Mouse (Mus musculus): ENCODE measurements around the gene Ppan. TPM values are rescaled to one million over a fixed set of nuclear protein-coding genes. Genes with fewer than 3 reads are reported as not detected.

The Ppan gene
- polyA plus RNA-seq, 1 experiment from 2014 or later, result 56.3 TPM

- no peak overlapping the region for H3K27ac ChIP-seq
- no peaks in the 10 kb centered on the region for H3K9me3 ChIP-seq (replicated peaks; ENCODE audit: low read length)
- TF ChIP-seq CTCF (IDR thresholded peaks at IDR 0.05; ENCODE audit: low read depth), result no peak
- DNase-seq (ENCODE audit: low spot score) (no peak), ATAC-seq (replicated peaks; ENCODE audit: low FRiP score, low read depth) (no peak)
- H3K4me3 ChIP-seq (replicated peaks; ENCODE audit: low read depth, low read length), result no peak overlapping the region
- no peak overlapping the region for H3K9ac ChIP-seq (ENCODE audit: low read depth, low read length)
- H3K4me1 ChIP-seq (replicated peaks; ENCODE audit: insufficient read depth, low read length), result peaks cover 6% of the 10 kb centered on the region
- H3K36me3 ChIP-seq (ENCODE audit: insufficient read depth, low read length), result peaks cover 16% of the 10 kb centered on the region; the same call in 1 of the 2 replicates
- H3K4me2 ChIP-seq (ENCODE audit: low read length), result no peak overlapping the region
- WGBS, result 26% methylated on average over 6 of the region's 6 CpGs
- H3K27me3 ChIP-seq (ENCODE audit: insufficient read depth, low read length), result no peaks in the 10 kb centered on the region
Measured at GRCm38 (mm10) chr9:20902174-20902491, 14.2 kb downstream of the Ppan start.

GRCm38 (mm10) chr9:20909948-20910347, 22.0 kb downstream of the Ppan start:
- Histone ChIP-seq H3K9ac (ENCODE audit: low read depth, low read length) (no peak overlapping the region), H3K9me3 (replicated peaks; ENCODE audit: low read length) (no peaks in the 10 kb centered on the region), H3K27ac (no peak overlapping the region), H3K36me3 (ENCODE audit: insufficient read depth, low read length) (peaks cover 90% of the 10 kb centered on the region), H3K4me3 (replicated peaks; ENCODE audit: low read depth, low read length) (no peak overlapping the region), H3K4me2 (ENCODE audit: low read length) (no peak overlapping the region), H3K27me3 (ENCODE audit: insufficient read depth, low read length) (no peaks in the 10 kb centered on the region), H3K4me1 (replicated peaks; ENCODE audit: insufficient read depth, low read length) (no peaks in the 10 kb centered on the region)
- TF ChIP-seq CTCF (IDR thresholded peaks at IDR 0.05; ENCODE audit: low read depth), result no peak
- ATAC-seq (replicated peaks; ENCODE audit: low FRiP score, low read depth) (no peak), DNase-seq (ENCODE audit: low spot score) (no peak)
- 94% methylated on average over 9 of the region's 9 CpGs for WGBS

GRCm38 (mm10) chr9:20916160-20916559, 28.2 kb downstream of the Ppan start:
- Histone ChIP-seq H3K9ac (ENCODE audit: low read depth, low read length) (no peak overlapping the region), H3K4me2 (ENCODE audit: low read length) (no peak overlapping the region), H3K36me3 (ENCODE audit: insufficient read depth, low read length) (peaks cover 95% of the 10 kb centered on the region), H3K4me3 (replicated peaks; ENCODE audit: low read depth, low read length) (no peak overlapping the region), H3K4me1 (replicated peaks; ENCODE audit: insufficient read depth, low read length) (no peaks in the 10 kb centered on the region), H3K9me3 (replicated peaks; ENCODE audit: low read length) (no peaks in the 10 kb centered on the region), H3K27ac (no peak overlapping the region), H3K27me3 (ENCODE audit: insufficient read depth, low read length) (no peaks in the 10 kb centered on the region)
- peak; percentile 60 for TF ChIP-seq CTCF (IDR thresholded peaks at IDR 0.05; ENCODE audit: low read depth)
- no peak for DNase-seq (ENCODE audit: low spot score)
- WGBS, result 81% methylated on average over 4 of the region's 4 CpGs
- no peak for ATAC-seq (replicated peaks; ENCODE audit: low FRiP score, low read depth)

GRCm38 (mm10) chr9:20923258-20923657, 35.3 kb downstream of the Ppan start:
- DNase-seq (ENCODE audit: low spot score) (no peak), ATAC-seq (replicated peaks; ENCODE audit: low FRiP score, low read depth) (no peak)
- Histone ChIP-seq H3K9me3 (replicated peaks; ENCODE audit: low read length) (no peaks in the 10 kb centered on the region), H3K27me3 (ENCODE audit: insufficient read depth, low read length) (no peaks in the 10 kb centered on the region), H3K9ac (ENCODE audit: low read depth, low read length) (no peak overlapping the region), H3K4me3 (replicated peaks; ENCODE audit: low read depth, low read length) (no peak overlapping the region), H3K27ac (no peak overlapping the region), H3K36me3 (ENCODE audit: insufficient read depth, low read length) (peaks cover 90% of the 10 kb centered on the region), H3K4me1 (replicated peaks; ENCODE audit: insufficient read depth, low read length) (no peaks in the 10 kb centered on the region), H3K4me2 (ENCODE audit: low read length) (no peak overlapping the region)
- WGBS, result 95% methylated on average over 3 of the region's 3 CpGs
- no peak for TF ChIP-seq CTCF (IDR thresholded peaks at IDR 0.05; ENCODE audit: low read depth)

Small RNA genes within 50 kb of the gene (microRNA-seq; reads per million reads assigned to microRNA genes)
- not detected for gene Mir7081

Other genes with a start within 250 kb of the Ppan start
- gene Ubl5, start 245.3 kb upstream of the Ppan start, polyA plus RNA-seq (2015; fragmentation: Nextera tagmentation; extraction: Ambion mirVana), result 446 and 511 TPM in 2 replicates
- 16.0 and 17.9 TPM in 2 replicates for gene Fbxl12, start 243.4 kb upstream of the Ppan start, polyA plus RNA-seq (2015; fragmentation: Nextera tagmentation; extraction: Ambion mirVana)
- 41.5 and 44.1 TPM in 2 replicates for gene Pin1, start 236.1 kb upstream of the Ppan start, polyA plus RNA-seq (2015; fragmentation: Nextera tagmentation; extraction: Ambion mirVana)
- 3.4 and 3.6 TPM in 2 replicates for gene Olfm2, start 141.8 kb upstream of the Ppan start, polyA plus RNA-seq (2015; fragmentation: Nextera tagmentation; extraction: Ambion mirVana)
- gene Col5a3, start 73.1 kb upstream of the Ppan start, polyA plus RNA-seq (2015; fragmentation: Nextera tagmentation; extraction: Ambion mirVana), result 0.82 and 1.2 TPM in 2 replicates
- not detected in 2 replicates for gene Rdh8, start 69.7 kb upstream of the Ppan start, polyA plus RNA-seq (2015; fragmentation: Nextera tagmentation; extraction: Ambion mirVana)
- 7.6 and 11.5 TPM in 2 replicates for gene A230050P20Rik, start 19.5 kb upstream of the Ppan start, polyA plus RNA-seq (2015; fragmentation: Nextera tagmentation; extraction: Ambion mirVana)
- gene Angptl6, start 8.4 kb upstream of the Ppan start, polyA plus RNA-seq (2015; fragmentation: Nextera tagmentation; extraction: Ambion mirVana), result 2.5 and 2.6 TPM in 2 replicates
- gene Eif3g, start 10.4 kb downstream of the Ppan start, polyA plus RNA-seq (2015; fragmentation: Nextera tagmentation; extraction: Ambion mirVana), result 234 and 243 TPM in 2 replicates
- gene Dnmt1, start 71.7 kb downstream of the Ppan start, polyA plus RNA-seq (2015; fragmentation: Nextera tagmentation; extraction: Ambion mirVana), result 34.1 and 43.1 TPM in 2 replicates
- 21.3 and 23.3 TPM in 2 replicates for gene S1pr2, start 88.6 kb downstream of the Ppan start, polyA plus RNA-seq (2015; fragmentation: Nextera tagmentation; extraction: Ambion mirVana)
- gene Mrpl4, start 114.6 kb downstream of the Ppan start, polyA plus RNA-seq (2015; fragmentation: Nextera tagmentation; extraction: Ambion mirVana), result 155 and 158 TPM in 2 replicates
- gene Icam1, start 127.8 kb downstream of the Ppan start, polyA plus RNA-seq (2015; fragmentation: Nextera tagmentation; extraction: Ambion mirVana), result 12.3 and 13.4 TPM in 2 replicates
- gene Icam4, start 141.2 kb downstream of the Ppan start, polyA plus RNA-seq (2015; fragmentation: Nextera tagmentation; extraction: Ambion mirVana), result 0.26 and 0.50 TPM in 2 replicates
- gene Icam5, start 143.9 kb downstream of the Ppan start, polyA plus RNA-seq (2015; fragmentation: Nextera tagmentation; extraction: Ambion mirVana), result 0.21 and 0.27 TPM in 2 replicates
- 0.29 TPM in 1 of 2 replicates, not detected in the other for gene Zglp1, start 178.9 kb downstream of the Ppan start, polyA plus RNA-seq (2015; fragmentation: Nextera tagmentation; extraction: Ambion mirVana)
- 0.38 and 0.62 TPM in 2 replicates for gene Gm49373, start 184.9 kb downstream of the Ppan start, polyA plus RNA-seq (2015; fragmentation: Nextera tagmentation; extraction: Ambion mirVana)
- gene Fdx1l, start 185.4 kb downstream of the Ppan start, polyA plus RNA-seq (2015; fragmentation: Nextera tagmentation; extraction: Ambion mirVana), result 61.5 and 63.9 TPM in 2 replicates
- 0.80 and 0.91 TPM in 2 replicates for gene Gm38431, start 203.8 kb downstream of the Ppan start, polyA plus RNA-seq (2015; fragmentation: Nextera tagmentation; extraction: Ambion mirVana)
- 40.8 and 41.3 TPM in 2 replicates for gene Raver1, start 203.8 kb downstream of the Ppan start, polyA plus RNA-seq (2015; fragmentation: Nextera tagmentation; extraction: Ambion mirVana)
- 8.6 and 9.4 TPM in 2 replicates for gene Tyk2, start 243.1 kb downstream of the Ppan start, polyA plus RNA-seq (2015; fragmentation: Nextera tagmentation; extraction: Ambion mirVana)

All from kidney, postnatal 0 days (tissue).